Mouse (Mus musculus) embryo, embryonic 11 days (tissue): ENCODE data around the gene Olfr293.

Experiments used
- DNase-seq: peaks from one replicate; pipeline ENCODE4 v3.0.0-alpha.2; 2015

The Olfr293 gene

GRCm38 (mm10) chr7:86648761-86649160 lies at the start of gene Olfr293:
TSS of gene Olfr293 (plus strand) at chr7:86649061.
- no peak for DNase-seq

GRCm38 (mm10) chr7:86616543-86616942 lies 32.3 kb upstream of the Olfr293 start, which contains the start of gene Olfr294:
TSS of gene Olfr294 (minus strand) at chr7:86616643.
- no peak for DNase-seq

- no peak for DNase-seq
Measured at GRCm38 (mm10) chr7:86688030-86688429, 39.2 kb downstream of the Olfr293 start, which contains the start of gene Olfr292. TSS of gene Olfr292 (plus strand) at chr7:86688330.
